Mouse (Mus musculus): ENCODE data around the gene Dock9.

Gene Dock9

DNA sequence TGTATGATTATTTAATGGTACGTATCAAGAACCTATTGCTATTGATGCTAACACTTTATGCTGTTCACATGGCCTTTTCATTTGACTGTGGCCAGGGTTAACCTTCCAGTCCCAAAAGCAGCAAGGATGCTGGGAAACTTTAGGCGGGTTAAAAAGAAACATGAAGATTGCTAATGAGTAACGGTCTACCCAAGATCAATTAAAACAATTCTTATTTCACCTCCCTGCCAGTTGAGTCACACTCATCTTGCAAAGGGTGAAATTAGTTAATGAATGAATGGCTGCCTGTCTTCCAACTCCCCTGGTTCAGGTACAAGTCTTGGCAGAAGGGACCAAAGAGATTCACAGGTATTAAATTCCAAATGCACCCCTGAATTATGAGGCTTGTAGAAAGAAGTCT lies 175.8 kb downstream of the Dock9 start:
- 94% methylated on average over 3 of the region's 3 CpGs for WGBS

DNA sequence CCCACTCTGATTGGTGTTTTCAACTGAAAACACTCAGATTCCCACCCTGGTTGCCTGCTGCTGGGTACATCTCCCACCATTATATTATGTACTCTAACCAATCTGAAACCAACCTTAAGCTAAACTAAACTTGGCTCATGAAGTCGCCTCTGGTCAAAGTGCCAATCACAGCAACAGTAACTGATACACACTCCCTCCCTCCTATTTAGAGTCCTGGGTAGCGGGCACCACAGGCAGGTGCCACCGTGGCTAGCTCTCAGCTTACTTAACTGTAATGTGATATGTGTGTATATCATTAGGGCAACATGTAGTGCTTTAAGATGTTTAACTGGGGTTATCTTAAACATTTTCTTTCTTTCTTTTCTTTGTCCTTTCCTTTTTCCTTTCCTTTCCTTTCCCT lies 177.1 kb downstream of the Dock9 start:
- 87% methylated on average over 3 of the region's 3 CpGs for WGBS

DNA sequence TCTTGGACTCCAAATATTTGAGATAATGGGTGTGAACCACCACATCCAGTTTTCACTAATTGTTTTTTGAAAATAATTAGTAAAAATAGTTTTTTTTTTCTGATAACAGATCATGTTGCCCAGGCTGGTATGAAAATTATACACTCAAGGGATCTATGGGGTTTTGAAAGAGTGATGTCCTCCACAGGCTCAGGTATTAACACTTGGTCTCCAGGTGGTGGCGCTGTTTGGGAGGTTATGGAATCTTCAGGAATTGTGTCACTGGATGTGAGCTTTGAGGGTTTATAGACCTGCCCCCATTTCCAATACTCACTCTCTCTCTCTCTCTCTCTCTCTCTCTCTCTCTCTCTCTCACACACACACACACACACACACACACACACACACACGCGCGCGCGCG lies 177.5 kb downstream of the Dock9 start:
- WGBS: 95% methylated on average over 7 of the region's 7 CpGs

DNA sequence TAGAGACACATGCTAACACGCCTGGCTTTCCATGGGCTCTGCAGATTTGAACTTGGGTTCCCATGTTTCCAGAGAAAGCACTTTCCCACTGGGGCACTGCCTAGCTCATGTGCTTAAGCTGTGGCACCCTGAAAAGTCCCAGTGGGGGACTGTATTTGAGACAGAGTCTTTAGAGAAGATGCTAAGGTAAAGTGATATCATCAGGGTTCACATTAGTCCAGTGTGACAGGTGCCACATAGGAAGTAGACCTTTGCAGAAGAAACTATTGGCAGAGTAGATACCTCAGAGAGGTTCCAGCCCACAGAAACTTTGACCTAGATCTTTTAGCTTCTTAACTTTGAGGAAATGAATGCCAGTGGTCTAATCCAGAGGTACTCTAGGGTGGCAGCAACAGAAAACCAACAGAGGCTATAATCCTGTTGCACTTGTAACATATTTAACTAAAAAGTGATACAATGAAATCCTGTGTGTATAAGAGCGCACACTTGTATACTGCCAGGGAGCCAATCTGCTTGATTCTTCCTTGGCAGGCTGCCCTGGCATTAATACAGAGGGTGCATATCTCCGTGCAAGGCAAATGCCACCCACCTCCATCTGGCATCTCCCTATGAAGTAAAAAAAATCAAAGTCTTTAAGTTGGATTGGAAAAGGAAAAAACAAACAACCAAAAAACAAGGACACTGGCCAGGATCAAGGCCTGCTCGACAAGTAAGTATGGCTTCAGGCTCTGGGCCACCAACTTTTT lies 179.8 kb downstream of the Dock9 start:
- 41% methylated on average over 4 of the region's 4 CpGs for WGBS

DNA sequence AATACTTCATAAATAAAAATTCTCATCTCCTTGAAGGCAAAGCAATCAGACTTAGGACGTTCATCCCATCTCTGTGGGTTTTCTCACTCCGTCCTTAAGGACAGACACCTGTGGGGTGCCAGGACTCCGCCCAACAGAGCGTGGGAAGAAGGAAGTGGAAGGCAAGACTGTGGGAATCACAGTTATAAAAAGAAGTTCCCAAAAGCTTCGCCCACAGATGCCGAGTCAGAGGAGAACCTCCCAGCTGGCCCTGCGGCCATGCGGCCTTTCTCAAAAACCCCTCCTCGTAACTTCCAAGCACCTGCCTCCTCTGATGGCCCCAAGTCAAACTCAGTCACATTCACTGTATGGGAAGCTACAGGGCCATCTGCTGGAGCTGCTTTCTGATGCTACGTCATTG lies 182.2 kb downstream of the Dock9 start:
- WGBS: 42% methylated on average over 10 of the region's 10 CpGs

DNA sequence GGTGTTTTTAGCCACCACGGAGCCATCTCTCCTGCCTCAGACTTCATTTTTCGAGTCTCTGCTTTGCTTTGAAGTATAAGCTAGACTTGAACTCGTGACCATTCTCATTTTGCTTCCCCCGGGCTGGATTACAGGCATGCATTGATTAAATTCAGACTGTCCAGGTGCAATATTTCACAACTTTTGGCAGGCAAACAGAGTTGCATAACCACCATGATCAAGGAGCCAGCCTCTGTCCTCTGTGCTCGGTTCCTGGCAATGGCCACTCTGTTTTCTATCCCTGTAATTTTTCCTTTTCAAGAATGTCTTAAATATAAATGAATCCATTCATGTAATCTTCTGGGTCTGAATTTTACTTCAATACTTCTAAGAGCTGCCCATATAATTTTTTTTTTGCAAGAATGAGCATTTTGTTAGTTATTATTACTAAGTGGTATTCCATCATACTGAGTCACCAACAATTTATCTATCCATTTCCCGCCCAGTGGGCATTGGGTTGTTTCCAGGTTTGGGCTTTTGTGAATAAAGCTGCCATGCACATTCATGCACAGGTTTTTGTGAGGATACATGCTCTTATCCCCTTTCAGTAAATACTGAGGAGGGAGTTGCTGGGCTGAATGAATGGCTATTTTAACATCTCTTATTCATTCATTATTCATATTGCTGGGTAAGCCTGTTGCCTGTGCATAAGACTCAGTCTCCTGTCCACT lies 183.0 kb downstream of the Dock9 start:
- 59% methylated on average over 6 of the region's 6 CpGs for WGBS

DNA sequence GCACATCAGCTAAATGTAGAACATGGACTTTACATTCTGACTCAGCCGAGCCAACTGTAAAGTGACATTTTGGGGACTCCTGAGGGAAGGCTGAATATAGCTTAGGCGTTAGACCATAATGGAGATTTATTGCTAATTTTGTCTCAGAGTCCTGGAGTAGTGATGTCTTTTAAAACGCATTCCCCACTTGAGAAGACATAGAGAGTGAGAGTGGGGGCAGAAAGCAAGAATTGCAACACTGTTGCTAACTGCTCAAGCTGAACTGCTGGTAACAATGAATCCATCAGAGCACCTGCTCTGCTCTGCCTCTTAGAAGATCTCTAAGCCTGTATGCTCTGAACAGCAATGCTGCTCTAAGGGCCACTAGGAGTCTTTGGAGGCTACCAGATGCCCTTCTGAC lies 184.1 kb downstream of the Dock9 start:
- WGBS: 45% methylated on average over 3 of the region's 3 CpGs

DNA sequence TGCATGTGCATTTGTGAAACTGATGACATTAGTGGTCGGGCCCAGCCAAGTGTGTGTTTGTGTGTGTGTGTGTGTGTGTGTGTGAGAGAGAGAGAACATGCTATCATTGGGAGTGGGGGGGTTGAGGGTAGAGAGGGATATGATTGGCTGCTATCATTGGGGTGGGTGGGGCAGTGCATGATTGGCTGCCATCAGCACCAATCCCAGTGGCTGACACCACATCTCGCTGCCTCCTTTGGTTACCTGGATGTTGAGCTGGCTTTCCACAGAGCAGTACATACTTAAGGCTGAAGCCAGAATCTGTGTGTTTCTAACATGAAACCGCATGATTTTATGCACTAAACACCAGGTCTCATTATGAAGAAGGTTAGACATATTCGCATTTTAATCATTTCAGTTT lies 184.7 kb downstream of the Dock9 start:
- 75% methylated on average over 4 of the region's 4 CpGs for WGBS

DNA sequence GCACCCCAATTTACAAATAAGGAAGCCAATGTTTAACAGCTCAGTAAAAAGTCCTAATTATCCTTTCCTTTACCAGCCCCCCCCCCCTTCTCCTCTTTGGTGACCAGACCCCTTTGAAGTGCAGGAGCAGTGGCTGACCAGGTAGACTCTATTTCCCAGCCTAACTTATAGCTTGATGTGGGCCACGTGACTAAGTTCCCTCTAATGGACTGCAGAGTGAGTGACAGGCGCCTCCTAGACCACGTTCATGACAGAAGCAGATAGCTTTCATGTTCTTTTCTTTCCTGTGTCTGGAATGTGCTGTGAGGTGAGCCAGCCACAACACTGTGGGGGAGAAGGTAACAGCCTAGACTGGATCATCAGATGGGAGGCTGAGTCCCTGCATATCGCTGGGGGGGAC lies 186.1 kb downstream of the Dock9 start:
- 73% methylated on average over 4 of the region's 4 CpGs for WGBS

DNA sequence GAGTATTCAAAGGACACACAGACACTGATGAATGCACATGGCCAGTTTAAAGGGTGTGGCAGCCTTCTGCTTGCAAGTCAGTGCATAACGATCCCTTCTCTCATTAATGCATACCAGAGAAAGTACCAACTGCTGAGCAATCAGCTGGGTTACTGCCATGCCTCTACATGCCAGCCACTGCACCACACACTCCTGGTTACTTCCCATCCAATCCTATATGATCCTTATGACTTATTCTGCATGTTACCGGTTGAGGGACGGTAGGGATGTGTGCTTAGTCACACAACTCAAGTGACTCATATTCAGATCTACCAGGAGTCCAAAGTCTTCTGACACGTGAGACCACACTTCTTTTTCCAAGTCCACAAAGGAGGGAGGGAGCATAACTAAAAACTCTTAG lies 186.5 kb downstream of the Dock9 start:
- 66% methylated on average over 4 of the region's 4 CpGs for WGBS

DNA sequence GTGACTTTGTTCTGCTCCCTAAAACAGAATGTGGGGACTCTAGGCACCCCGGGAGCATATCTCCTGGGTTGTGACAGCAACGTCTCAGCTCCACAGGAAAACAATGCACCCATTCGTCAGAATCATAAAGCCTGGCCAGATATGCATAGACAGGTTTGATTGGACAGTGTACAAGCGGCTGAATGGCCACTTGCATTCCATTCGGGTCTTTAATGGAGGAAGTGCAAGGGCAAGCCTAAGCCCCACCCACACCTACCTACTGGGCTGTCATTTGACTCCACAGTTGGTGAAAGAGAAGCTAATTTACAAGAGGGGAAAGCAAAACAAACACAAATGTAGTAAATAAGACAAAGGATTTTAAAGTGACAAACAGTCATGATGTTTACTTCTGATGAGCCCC lies 189.1 kb downstream of the Dock9 start:
- 54% methylated on average over 5 of the region's 5 CpGs for WGBS

DNA sequence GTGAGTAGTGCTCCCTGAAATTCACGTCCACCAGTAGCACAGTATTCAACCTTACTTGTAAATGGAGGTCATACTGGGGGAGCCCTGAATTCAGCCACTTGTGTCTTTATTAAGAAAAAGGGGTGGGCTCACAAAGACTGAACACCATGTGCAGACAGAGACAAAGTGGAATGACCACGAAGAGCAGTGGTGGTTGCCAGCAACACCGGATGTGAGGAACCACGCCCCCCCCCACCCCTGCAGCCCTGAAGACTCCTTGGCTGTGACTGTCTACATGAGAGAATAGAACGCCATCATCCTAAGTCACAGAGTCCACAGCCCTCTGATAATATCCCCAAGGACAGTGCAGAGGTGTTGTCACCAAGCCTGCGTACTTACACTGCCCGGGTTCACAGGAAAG lies 191.2 kb downstream of the Dock9 start:
- 72% methylated on average over 7 of the region's 7 CpGs for WGBS

DNA sequence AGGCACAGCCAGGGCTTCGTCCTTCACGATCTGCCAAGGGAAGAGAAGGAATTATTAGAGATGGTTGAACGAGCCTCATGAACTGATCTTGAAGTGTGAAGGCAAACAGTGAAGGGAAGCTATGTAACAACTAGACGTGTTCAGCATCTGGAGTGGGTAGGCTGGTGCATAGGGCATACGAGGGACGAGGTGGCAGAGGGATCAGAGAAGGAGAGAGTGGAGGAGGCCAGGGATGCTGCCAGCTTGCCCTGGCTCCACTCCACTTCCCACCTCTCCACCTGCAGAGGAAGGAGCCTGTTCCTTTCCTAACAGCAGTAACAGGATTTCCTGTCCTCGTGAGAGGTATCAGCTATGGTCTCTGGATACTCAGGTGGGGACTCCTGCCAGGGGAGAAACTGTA lies 192.4 kb downstream of the Dock9 start:
- WGBS: 45% methylated on average over 7 of the region's 7 CpGs

DNA sequence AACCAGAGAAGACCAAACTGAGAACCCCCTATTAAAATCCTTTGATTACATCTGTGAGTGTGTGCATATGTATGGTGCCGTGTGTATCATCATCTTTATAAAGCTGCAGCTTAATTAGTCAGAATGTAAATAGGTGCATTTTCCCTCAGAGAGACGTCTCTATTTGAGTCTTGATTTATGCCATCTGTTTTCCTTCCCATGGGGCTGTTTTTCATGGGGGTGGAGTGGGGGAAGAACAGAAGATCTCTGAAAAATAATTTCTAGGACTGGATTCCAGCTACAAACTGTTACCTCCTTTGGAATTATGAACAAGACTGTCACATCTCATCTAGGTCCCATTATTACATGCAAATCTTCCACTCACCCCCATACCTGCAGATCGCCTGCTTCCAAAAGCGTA lies 193.1 kb downstream of the Dock9 start:
- 55% methylated on average over 4 of the region's 4 CpGs for WGBS

DNA sequence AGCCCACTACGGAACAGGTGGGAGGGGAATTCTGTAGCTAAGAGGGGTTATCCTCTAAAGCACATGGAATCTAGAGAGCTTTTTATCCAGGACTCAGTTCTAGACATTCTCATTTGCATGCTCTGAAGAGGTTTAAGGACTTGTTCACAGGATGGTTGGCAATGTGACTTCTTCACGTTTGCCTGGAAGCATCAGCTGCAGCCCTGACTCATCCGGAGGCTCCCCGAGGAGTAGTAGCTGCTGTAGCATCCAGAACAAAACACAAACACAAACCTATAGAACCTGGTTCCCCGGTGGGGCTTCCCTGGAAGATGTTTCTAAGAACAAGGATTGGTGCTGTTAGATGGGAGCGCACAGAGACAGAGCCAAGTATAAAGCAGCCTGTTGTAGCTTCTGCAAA lies 195.0 kb downstream of the Dock9 start:
- 38% methylated on average over 6 of the region's 6 CpGs for WGBS

DNA sequence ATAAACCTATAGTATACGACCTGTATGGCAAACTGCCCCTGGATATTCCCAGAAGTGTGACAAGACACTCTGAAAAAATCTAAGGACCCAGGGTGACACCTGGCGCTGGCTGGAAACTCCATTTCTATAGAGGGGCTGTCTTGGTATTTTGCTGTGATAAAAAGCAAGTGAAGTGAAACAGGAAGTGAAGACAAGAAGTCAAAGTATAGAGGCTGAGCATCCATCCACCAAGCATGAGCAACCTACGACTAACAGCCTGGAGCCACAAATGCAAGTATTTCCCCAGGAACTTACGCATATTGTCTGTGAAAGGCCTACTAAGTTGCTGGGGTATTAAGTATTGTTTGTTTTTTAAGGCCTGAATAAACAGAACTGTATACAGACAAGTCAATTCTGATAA lies 197.1 kb downstream of the Dock9 start:
- 86% methylated on average over 4 of the region's 4 CpGs for WGBS

DNA sequence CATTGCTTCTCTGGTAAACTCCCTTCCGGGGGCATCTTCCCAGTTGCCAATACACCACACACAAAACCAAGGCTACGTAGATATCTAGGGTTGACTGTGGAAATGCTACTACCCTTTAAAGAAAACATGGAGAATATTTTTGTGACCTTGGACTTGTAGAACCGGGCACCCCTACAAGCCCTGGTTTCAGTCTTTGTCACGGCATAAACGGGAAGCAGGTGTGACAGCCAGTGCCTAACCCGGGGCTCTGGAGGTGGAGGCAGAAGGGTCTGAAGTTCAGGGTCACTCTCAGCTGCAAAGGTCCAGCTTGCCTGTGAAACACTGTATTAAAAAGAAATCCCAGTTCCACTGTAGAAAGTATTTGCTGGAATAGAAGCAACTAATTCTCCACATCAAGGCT lies 200.6 kb downstream of the Dock9 start:
- 74% methylated on average over 6 of the region's 6 CpGs for WGBS

DNA sequence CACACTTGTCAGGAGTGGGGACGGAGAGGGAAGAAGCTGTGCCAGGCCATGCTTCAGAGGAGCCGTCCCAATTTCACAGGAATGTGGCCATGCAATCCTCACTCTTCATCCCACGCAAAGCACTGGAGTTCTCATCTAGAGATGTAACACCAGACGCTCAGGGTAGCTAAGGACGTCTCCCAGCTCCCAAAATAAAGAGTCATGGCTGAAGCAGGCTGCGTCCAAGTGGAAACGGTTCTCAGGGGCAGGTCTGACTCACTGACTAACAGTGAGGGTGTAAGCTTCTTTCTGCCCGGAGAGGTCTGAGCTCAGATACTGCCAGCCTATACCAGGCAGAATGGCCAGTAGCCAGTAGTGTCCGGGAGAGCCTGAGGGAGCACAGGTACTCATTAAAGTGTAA lies 201.0 kb downstream of the Dock9 start:
- WGBS: 53% methylated on average over 9 of the region's 9 CpGs

DNA sequence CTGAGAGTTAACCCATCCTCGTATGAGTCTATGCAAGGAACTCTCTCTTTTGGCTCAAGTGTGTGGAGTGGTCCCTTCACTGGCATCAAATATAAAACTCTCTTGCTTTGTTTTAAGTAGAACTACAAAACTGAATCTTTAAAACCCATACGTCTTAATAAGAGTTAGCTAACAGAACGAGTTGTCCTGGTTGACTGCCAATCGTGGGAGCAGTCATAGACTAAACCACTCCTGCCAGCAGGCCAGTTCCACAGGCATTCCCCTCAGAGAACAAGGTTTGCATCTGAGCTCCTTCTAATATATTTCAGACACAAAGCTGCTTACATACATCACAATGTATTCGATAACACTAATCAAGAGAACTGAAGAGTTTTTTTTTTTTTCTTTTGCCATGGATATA lies 203.0 kb downstream of the Dock9 start:
- whole genome bisulfite sequencing: 56% methylated on average over 5 of the region's 5 CpGs

DNA sequence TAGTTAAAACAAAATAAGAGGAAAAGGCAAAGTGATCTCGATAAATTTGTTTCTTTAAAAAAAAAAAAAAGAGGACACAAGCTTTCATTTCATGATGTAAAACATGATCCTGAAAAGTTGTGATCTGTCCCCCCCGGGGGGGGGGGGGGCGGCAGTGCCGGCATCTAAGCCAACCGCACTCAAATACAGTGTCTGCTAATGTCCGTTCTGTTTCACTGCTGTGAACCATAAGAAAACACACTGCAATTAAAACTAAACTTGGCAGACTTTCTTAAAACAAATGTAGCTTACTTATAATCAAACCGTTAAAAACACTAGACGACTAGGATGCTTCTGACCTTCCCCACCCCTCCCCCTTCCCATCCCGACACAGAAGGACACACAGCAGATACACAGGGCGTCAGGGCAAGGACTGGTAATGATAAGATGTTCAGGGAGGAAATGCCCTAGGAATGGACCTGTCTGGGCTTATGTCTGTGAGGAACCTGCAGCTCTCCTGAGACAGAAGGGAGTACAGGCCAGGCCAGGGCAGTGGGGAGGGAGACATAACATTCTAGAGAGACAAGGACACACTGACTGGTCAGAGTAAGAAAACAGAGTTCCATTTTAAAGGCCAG lies 204.2 kb downstream of the Dock9 start:
- WGBS: 37% methylated on average over 10 of the region's 10 CpGs

DNA sequence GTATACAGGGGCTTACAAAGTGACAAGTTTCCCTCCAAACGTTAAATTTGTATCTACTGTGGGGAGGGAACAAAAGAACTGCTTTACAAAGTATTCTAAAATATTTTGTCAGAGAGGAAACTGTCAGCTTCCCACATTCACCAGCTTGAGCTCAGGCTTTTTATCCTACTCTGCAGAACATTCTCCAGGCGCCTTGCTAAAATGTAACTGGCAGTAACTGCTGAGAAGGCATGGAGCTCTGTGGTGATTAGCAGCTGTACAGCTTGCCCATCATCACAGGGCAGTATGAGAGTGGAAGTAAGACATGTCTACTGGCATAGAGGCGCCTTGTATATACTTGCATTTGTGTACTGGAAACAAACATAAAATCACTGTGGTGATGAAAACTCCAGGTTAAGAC lies 204.7 kb downstream of the Dock9 start:
- 43% methylated on average over 3 of the region's 3 CpGs for WGBS

DNA sequence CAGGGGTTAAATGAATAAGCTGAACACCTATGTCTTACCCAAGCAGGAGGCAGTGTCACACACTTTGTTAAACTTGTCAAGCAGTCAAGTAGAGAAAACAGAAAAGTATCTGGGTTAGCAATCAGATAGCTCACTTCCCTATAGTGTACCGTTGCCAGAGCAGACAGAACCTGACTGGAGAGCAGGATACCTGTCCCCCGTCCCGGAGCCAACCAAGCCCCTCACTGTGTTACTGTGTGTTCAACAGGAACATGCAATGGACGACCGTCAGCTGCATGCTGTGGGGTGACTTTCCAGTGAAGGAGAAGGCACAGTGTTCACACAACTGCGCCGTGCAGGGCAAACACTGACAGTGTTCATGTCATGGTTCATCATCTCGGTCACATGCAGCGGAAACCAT lies 205.3 kb downstream of the Dock9 start:
- 59% methylated on average over 9 of the region's 9 CpGs for WGBS

DNA sequence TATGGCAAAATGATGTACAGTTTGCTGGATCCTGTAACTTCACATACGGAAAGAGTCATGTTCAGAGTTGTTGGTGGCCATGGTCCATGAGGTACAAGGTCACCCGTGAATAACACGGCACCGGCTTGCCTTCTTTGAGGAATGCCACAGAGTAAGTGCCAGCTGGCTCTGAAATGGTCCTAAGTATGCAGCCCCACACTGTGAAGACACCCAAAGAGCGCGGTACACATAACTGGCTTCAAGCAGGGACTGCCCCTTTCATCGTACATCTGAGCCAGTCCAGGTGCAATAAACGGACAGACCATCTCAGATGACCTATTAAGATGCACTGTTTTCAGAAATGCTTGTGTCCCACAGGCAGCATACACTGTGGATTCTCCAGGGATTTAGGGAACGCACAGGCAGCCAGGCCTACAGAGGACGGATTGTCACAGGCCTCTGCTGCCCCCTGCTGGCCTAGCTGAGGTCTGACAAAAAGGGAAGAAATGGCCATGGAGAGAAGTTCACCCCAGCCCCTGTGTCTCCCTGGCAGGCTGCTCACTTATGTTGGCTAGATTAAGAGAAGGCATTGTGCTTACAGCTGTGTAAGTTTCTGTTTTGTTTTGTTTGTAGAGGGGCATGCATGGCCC lies 208.4 kb downstream of the Dock9 start:
- 33% methylated on average over 10 of the region's 10 CpGs for WGBS
